ENCODE assay signal across 8 mouse cellular contexts in the genomic region with DNA sequence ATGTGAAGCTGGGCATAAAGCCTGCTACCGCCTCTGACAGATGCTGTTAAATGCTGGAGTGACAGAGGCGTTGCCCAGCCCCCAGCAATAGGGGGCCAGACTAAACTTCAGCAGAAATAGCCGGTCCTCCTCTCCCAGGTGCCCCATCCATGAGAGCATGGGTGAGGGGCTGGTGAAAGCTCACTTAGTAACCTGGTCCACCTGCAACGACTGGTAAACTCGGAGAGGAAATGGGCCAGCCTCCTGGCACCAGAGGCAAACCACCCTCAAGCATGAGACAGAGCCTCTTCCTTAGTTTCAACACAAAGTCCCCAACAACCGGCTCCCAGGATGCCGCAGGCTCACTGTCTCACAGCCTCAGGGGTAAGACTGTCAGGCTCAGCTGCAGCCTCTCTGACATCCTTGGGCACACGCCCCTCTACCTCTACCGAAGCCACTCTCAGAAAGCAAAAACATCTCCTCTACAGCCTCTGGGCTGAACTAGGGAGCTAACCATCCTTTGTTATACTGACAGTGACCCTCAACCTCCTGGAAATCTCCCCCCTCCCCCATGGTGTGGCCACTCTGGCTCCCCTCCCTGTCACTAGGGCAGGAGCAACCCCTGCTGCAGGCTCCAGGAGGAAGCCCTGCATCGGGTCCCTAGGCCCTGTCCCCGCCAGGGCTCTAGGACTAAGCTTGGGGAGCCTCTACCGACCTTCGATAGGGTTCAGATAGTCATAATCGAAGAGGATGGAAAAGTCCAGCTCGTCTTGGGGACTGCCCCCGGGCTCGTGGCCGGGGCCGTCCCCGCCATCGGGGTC. TPM values are rescaled to one million over a fixed set of nuclear protein-coding genes. Genes with fewer than 3 reads are reported as not detected.
DNase-seq lines count a peak whose midpoint lies in the region; ATAC-seq lines count a peak whose summit lies in the region.

No protein-coding gene starts in this region.

- H3K27me3 ChIP-seq in kidney, embryonic 16.5 days (ENCODE audit: insufficient read depth, low read length), result peaks cover 20% of the 10 kb centered on the region; the same call in 1 of the 2 replicates

- H3K9ac ChIP-seq in kidney, embryonic 16.5 days (replicated peaks; ENCODE audit: low read length), result peak overlapping the region; percentile 70

- H3K27ac ChIP-seq in kidney, embryonic 16.5 days (ENCODE audit: low read length), result no peak overlapping the region

- H3K4me1 ChIP-seq in kidney, embryonic 16.5 days (ENCODE audit: insufficient read depth, low read length), result peaks cover 28% of the 10 kb centered on the region

- H3K4me2 ChIP-seq in kidney, embryonic 16.5 days (replicated peaks; ENCODE audit: low read depth, low read length), result peak overlapping the region; percentile 78

- H3K36me3 ChIP-seq in kidney, embryonic 16.5 days (ENCODE audit: insufficient read depth, low read length), result no peaks in the 10 kb centered on the region

- no peaks in the 10 kb centered on the region for H3K9me3 ChIP-seq in kidney, embryonic 16.5 days (ENCODE audit: low read length)

- H3K4me3 ChIP-seq in kidney, embryonic 16.5 days (ENCODE audit: low read length), result peak overlapping the region; percentile 57

- WGBS in kidney, embryonic 16.5 days, result 10% methylated on average over 21 of the region's 21 CpGs

- ATAC-seq in kidney, embryonic 16.5 days (ENCODE audit: low FRiP score, low TSS enrichment), result peak; percentile 52
- peak; percentile 18 to 44; a peak in 3 of 4 replicates for ATAC-seq in hematopoietic stem cell, adult 5-6 weeks (replicated peaks in 1 of 2; ENCODE audit: insufficient read depth in 1 of 2, low FRiP score in 2 of 2, low TSS enrichment in 1 of 2, low read depth in 1 of 2, poor library complexity in 2 of 2, severe bottlenecking in 2 of 2)
- ATAC-seq in megakaryocyte, adult 5-6 weeks (ENCODE audit: poor library complexity, severe bottlenecking), result peak; percentile 13; the same call in 1 of the 2 replicates

- no peak for DNase-seq in kidney, adult 8-10 months
- peak; percentile 27 for DNase-seq in ZHBTc4 (ENCODE audit: low read depth, low spot score)
- DNase-seq in thymus, postnatal 14 days, result peak; percentile 72
- no peak for DNase-seq in adrenal gland, adult 2 months
- DNase-seq in spleen, postnatal 14 days (ENCODE audit: low spot score in 2 of 2), result no peak

RNA-seq across cellular contexts. Expression of gene Nfatc2, which starts 11.9 kb away (rescaled TPM):
- 2.6 and 2.8 TPM in 2 replicates for polyA plus RNA-seq in kidney, embryonic 16.5 days (2015; fragmentation: Nextera tagmentation; extraction: Ambion mirVana)
- total RNA-seq in hematopoietic stem cell, adult 5-6 weeks (2017), result 5.6 and 9.6 TPM in 2 replicates
- total RNA-seq in megakaryocyte, adult 5-6 weeks (2015), result 12.9 and 14.1 TPM in 2 replicates
- total RNA-seq in megakaryocyte, adult 5-6 weeks (2017), result 3.2 and 6.4 TPM in 2 replicates
- 1 to 10 TPM; 3.5 to 4.9 TPM for total RNA-seq in adrenal gland, adult 2 months (2021)
- 2.8 and 4.7 TPM in 2 replicates for polyA plus RNA-seq in adrenal gland, adult 2 months (2012; rRNA removed)

Comparison
In these comparisons a context has a peak if more than half of its experiments do, and no peak if none do; other contexts are left out.
1. DNase-seq: peak in ZHBTc4 (single experiment) and thymus, postnatal 14 days (single experiment); none in kidney, adult 8-10 months (0 of 2), adrenal gland, adult 2 months (single experiment) and spleen, postnatal 14 days (0 of 2).
2. Peak in every context shown above with its lines, with median percentiles within 50 percentile points of each other: ATAC-seq.